10 mouse cellular contexts compared by ENCODE assay signal in genomic region chr12:49373821-49374605, GRCm38 (mm10). TPM values are rescaled to one million over a fixed set of nuclear protein-coding genes. Genes with fewer than 3 reads are reported as not detected.
A peak's percentile ranks its signal among the peaks of the same experiment; 100 is the strongest.
DNase-seq lines count a peak whose midpoint lies in the region; ATAC-seq lines count a peak whose summit lies in the region.
"Had no signal": no experiment of that assay in that cellular context is flagged by ENCODE, and none has a peak within 500 bp of the region (broad histone marks: within the 10 kb centered on the region; RNA-seq: fewer than 3 reads in every experiment).

No protein-coding gene starts in this region.

- peaks cover 2% of the 10 kb centered on the region; the same call in 1 of the 2 replicates for H3K4me1 ChIP-seq in embryonic facial prominence, embryonic 11.5 days (ENCODE audit: control insufficient read depth, insufficient read depth, low read length)
- no peaks in the 10 kb centered on the region for H3K4me1 ChIP-seq in intestine, embryonic 14.5 days (replicated peaks; ENCODE audit: control insufficient read depth, insufficient read depth, low read length)
- H3K4me1 ChIP-seq in neural tube, embryonic 12.5 days: no peaks in the 10 kb centered on the region

- no peaks in the 10 kb centered on the region for H3K9me3 ChIP-seq in embryonic facial prominence, embryonic 11.5 days (replicated peaks; ENCODE audit: control insufficient read depth, low read length)
- no peaks in the 10 kb centered on the region for H3K9me3 ChIP-seq in intestine, embryonic 14.5 days (ENCODE audit: control insufficient read depth, low read length)
- H3K9me3 ChIP-seq in neural tube, embryonic 12.5 days: no peaks in the 10 kb centered on the region

- no peak overlapping the region for H3K9ac ChIP-seq in embryonic facial prominence, embryonic 11.5 days (replicated peaks; ENCODE audit: low read length)
- H3K9ac ChIP-seq in intestine, embryonic 14.5 days (ENCODE audit: low read length): no peak overlapping the region
- H3K9ac ChIP-seq in neural tube, embryonic 12.5 days: no peak overlapping the region

- no peak for ATAC-seq in embryonic facial prominence, embryonic 11.5 days (replicated peaks; ENCODE audit: insufficient number of reproducible peaks, low FRiP score, low TSS enrichment, low read depth)
- no peak for ATAC-seq in intestine, embryonic 14.5 days (replicated peaks; ENCODE audit: low FRiP score, low TSS enrichment, low read depth)
- no peak for ATAC-seq in neural tube, embryonic 12.5 days (ENCODE audit: low FRiP score, low read depth)

- H3K27ac ChIP-seq in embryonic facial prominence, embryonic 11.5 days (replicated peaks; ENCODE audit: low read depth, low read length): no peak overlapping the region
- H3K27ac ChIP-seq in intestine, embryonic 14.5 days (ENCODE audit: low read depth): no peak overlapping the region
- H3K27ac ChIP-seq in neural tube, embryonic 12.5 days: no peak overlapping the region

- peak; percentile 14 to 38 for DNase-seq in left cerebral cortex, postnatal 14 days (ENCODE audit: low spot score in 2 of 2)
- DNase-seq in left cerebral cortex, adult 11 months (ENCODE audit: low spot score): no peak
- DNase-seq in embryonic facial prominence, embryonic 11.5 days (ENCODE audit: low spot score): peak; percentile 45
- peak; percentile 68 for DNase-seq in intestine, embryonic 14.5 days (ENCODE audit: low spot score)
- no peak for DNase-seq in cerebellum, postnatal 10 days
- DNase-seq in spleen, postnatal 4 days (ENCODE audit: low spot score in 2 of 2): no peak
- DNase-seq in adrenal gland, adult 18-20 months (ENCODE audit: low spot score in 2 of 2): no peak

- peak overlapping the region; percentile 21; the same call in 1 of the 2 replicates for H3K4me2 ChIP-seq in embryonic facial prominence, embryonic 11.5 days (ENCODE audit: low read depth, low read length)
- H3K4me2 ChIP-seq in intestine, embryonic 14.5 days (ENCODE audit: low read length): peak overlapping the region; percentile 37
- H3K4me2 ChIP-seq in neural tube, embryonic 12.5 days (replicated peaks): peak overlapping the region; percentile 22

- no peaks in the 10 kb centered on the region for H3K36me3 ChIP-seq in embryonic facial prominence, embryonic 11.5 days (replicated peaks; ENCODE audit: control insufficient read depth, insufficient read depth, low read depth, low read length)
- no peaks in the 10 kb centered on the region for H3K36me3 ChIP-seq in intestine, embryonic 14.5 days (ENCODE audit: control insufficient read depth, insufficient read depth, low read length)
- H3K36me3 ChIP-seq in neural tube, embryonic 12.5 days: no peaks in the 10 kb centered on the region

- peaks cover 52% of the 10 kb centered on the region for H3K27me3 ChIP-seq in embryonic facial prominence, embryonic 11.5 days (ENCODE audit: control insufficient read depth, insufficient read depth, low read length)
- peaks cover 90% of the 10 kb centered on the region for H3K27me3 ChIP-seq in intestine, embryonic 14.5 days (replicated peaks; ENCODE audit: control insufficient read depth, insufficient read depth, low read length)
- peaks cover 73% of the 10 kb centered on the region for H3K27me3 ChIP-seq in neural tube, embryonic 12.5 days (replicated peaks)

- peak overlapping the region; percentile 15; the same call in 1 of the 2 replicates for H3K4me3 ChIP-seq in embryonic facial prominence, embryonic 11.5 days (ENCODE audit: low read depth, low read length)
- peak overlapping the region; percentile 22; the same call in 1 of the 2 replicates for H3K4me3 ChIP-seq in intestine, embryonic 14.5 days (ENCODE audit: low read depth, low read length)
- H3K4me3 ChIP-seq in neural tube, embryonic 12.5 days: no peak overlapping the region

- intact Hi-C loops in left cerebral cortex, postnatal 14 days (cut with DNase I): loop anchor here (2.0 to 10.0 kb wide), 7 partner anchors 711 to 1971 kb away; partner anchors contain the start of gene G2e3

- under 1% methylated on average over 24 of the region's 24 CpGs for WGBS in embryonic facial prominence, embryonic 11.5 days
- 2% methylated on average over 24 of the region's 24 CpGs for WGBS in intestine, embryonic 14.5 days
- WGBS in neural tube, embryonic 12.5 days: 1% methylated on average over 24 of the region's 24 CpGs

RNA-seq across cellular contexts. Expression of gene Foxg1, which starts 8.4 kb away (rescaled TPM):
- total RNA-seq in left cerebral cortex, postnatal 14 days (2021): 100 to 1,000 TPM; 102 to 128 TPM
- polyA plus RNA-seq in embryonic facial prominence, embryonic 11.5 days (2014; fragmentation: Nextera tagmentation; extraction: Ambion mirVana): 3.7 and 5.0 TPM in 2 replicates
- polyA plus RNA-seq in intestine, embryonic 14.5 days (2014; fragmentation: Nextera tagmentation; extraction: Ambion mirVana): not detected in 2 replicates
- polyA plus RNA-seq in neural tube, embryonic 12.5 days (2016; fragmentation: Nextera tagmentation; extraction: Ambion mirVana): not detected in 2 replicates
- total RNA-seq in adrenal gland, adult 18-20 months (2021): not detected
- polyA plus RNA-seq: large intestine, adult 2 months; spleen, adult 2 months had no signal

RNA-seq across cellular contexts. Expression of gene Gm43517, which starts 11.0 kb away (rescaled TPM):
- 1 to 10 TPM; 7.5 to 7.8 TPM for total RNA-seq in left cerebral cortex, postnatal 14 days (2021)
- polyA plus RNA-seq in embryonic facial prominence, embryonic 11.5 days (2014; fragmentation: Nextera tagmentation; extraction: Ambion mirVana): 0.10 TPM in 1 of 2 replicates, not detected in the other
- not detected in 2 replicates for polyA plus RNA-seq in intestine, embryonic 14.5 days (2014; fragmentation: Nextera tagmentation; extraction: Ambion mirVana)
- not detected in 2 replicates for polyA plus RNA-seq in neural tube, embryonic 12.5 days (2016; fragmentation: Nextera tagmentation; extraction: Ambion mirVana)
- not detected for total RNA-seq in adrenal gland, adult 18-20 months (2021)
- polyA plus RNA-seq: large intestine, adult 2 months; spleen, adult 2 months had no signal

Comparison
In these comparisons a context has a peak if more than half of its experiments do, and no peak if none do; other contexts are left out.
1. DNase-seq: peak in left cerebral cortex, postnatal 14 days (2 of 2), embryonic facial prominence, embryonic 11.5 days (single experiment) and intestine, embryonic 14.5 days (single experiment); none in left cerebral cortex, adult 11 months (single experiment), cerebellum, postnatal 10 days (0 of 2), spleen, postnatal 4 days (0 of 2) and adrenal gland, adult 18-20 months (0 of 2).
2. Peak in every context shown above with its lines, with median percentiles within 50 percentile points of each other: H3K4me2 ChIP-seq.